Mouse (Mus musculus): ENCODE results near the gene Bend5.

DNA sequence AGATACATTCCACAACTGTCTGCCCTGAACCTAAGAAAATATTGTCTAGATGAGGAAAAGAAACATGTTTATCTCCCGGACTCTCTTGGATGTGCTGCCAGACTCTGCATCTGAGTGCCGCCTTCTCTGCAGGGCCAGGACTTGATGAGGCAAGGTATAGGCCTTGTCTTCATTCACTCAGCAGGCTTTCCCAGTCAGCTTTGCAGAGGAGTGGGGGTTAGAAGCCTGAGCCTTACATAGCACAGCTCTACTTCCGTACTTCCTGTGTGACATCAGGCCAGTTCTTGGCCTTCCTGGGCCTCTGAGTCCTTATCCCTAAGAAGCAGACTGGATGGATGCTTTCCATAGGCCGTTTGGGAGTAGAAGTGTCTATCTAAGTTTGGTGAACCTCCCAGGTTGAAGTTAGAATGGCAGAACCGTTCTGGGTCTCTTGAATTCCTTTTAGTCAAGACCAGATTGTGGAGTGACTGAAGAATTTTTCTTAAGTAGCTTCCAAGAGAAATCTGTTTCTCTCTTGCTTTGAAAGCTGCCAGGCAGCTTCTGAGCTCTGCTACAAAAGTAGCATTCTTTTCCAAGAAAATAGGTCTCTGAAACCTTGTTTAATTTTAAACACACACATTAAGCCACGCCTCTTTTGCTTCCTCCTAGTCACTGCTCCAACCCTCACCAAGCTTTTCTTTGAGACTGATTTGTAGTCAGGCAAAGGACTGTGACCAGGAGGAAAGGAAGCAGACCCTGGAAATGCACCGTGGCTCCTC lies 34.8 kb downstream of the Bend5 start:
- TF ChIP-seq CTCF (conservative IDR thresholded peaks at IDR 0.05 in 1 of 2, IDR thresholded peaks at IDR 0.05 in 1 of 2; ENCODE audit: low read depth in 2 of 2, low read length in 2 of 2): no peak
- no peak for TF ChIP-seq MYC (IDR thresholded peaks at IDR 0.05; ENCODE audit: low read depth, low read length)
- no peak for TF ChIP-seq MAZ (IDR thresholded peaks at IDR 0.05; ENCODE audit: low read depth, low read length)
- no peak for TF ChIP-seq POLR2A (IDR thresholded peaks at IDR 0.05; ENCODE audit: low read depth, low read length)
- TF ChIP-seq GABPA (IDR thresholded peaks at IDR 0.05; ENCODE audit: insufficient replicate concordance, low read depth, low read length): no peak

Measured in CH12.LX (cell line).